Mouse (Mus musculus): ENCODE data around the gene Isy1.

DNA sequence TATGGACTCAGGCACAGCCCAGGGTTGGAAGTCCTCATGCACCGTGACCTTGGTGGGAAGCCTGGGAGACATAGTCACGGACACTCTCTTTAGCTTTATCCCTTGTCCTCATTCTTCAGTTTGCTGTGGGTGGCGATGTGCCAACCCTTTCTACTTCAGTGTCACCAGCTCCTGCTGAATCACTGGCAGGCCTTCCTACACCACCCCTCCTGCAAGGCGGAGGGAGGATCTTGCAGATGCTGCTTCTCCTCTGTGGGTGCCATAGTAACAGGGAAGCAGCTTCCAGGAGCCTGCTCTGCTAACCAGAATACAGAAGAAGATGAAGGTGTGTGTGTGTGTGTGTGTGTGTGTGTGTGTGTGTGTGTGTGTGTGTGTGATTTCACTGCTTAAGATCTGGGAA is 44.2 kb upstream of the Isy1 start:
- TF ChIP-seq CTCF (IDR thresholded peaks at IDR 0.05; ENCODE audit: low read depth, low read length): no peak
- no peak for TF ChIP-seq POLR2A (IDR thresholded peaks at IDR 0.05; ENCODE audit: borderline replicate concordance, low read depth, low read length)
